Mouse (Mus musculus): Measurements from ENCODE around the gene Gkap1. TPM values are rescaled to one million over a fixed set of nuclear protein-coding genes. Genes with fewer than 3 reads are reported as not detected.

The Gkap1 gene
- polyA plus RNA-seq (2012; rRNA removed): 26.7 and 31.4 TPM in 2 replicates

GRCm38 (mm10) chr13:58275599-58275998 lies at the start of gene Gkap1:
Gkap1 (minus strand) TSS chr13:58275699.

GRCm38 (mm10) chr13:58215592-58216341 lies 59.7 kb downstream of the Gkap1 start, which contains the start of gene Ubqln1:
Ubqln1 (minus strand) TSS chr13:58215653.

Other genes with a start within 250 kb of the Gkap1 start
- gene Klhl3, start 162.1 kb downstream of the Gkap1 start, polyA plus RNA-seq (2012; rRNA removed): 12.6 and 12.9 TPM in 2 replicates
- 259 and 291 TPM in 2 replicates for gene Hnrnpa0, start 147.1 kb downstream of the Gkap1 start, polyA plus RNA-seq (2012; rRNA removed)
- 24.7 and 27.3 TPM in 2 replicates for gene Idnk, start 118.0 kb downstream of the Gkap1 start, polyA plus RNA-seq (2012; rRNA removed)
- 123 and 127 TPM in 2 replicates for gene Ubqln1, start 60.0 kb downstream of the Gkap1 start, polyA plus RNA-seq (2012; rRNA removed)
- gene Kif27, start 83.4 kb upstream of the Gkap1 start, polyA plus RNA-seq (2012; rRNA removed): 2.2 and 2.5 TPM in 2 replicates
- gene 2210016F16Rik, start 109.5 kb upstream of the Gkap1 start, polyA plus RNA-seq (2012; rRNA removed): 10.7 and 12.9 TPM in 2 replicates
- 12.5 and 13.0 TPM in 2 replicates for gene Rmi1, start 126.5 kb upstream of the Gkap1 start, polyA plus RNA-seq (2012; rRNA removed)
- gene Hnrnpk, start 127.6 kb upstream of the Gkap1 start, polyA plus RNA-seq (2012; rRNA removed): 799 and 802 TPM in 2 replicates

All from central nervous system, embryonic 18 days (tissue).